Mouse (Mus musculus) heart, embryonic 11.5 days (tissue): ENCODE results near the gene Olfr644. TPM values are rescaled to one million over a fixed set of nuclear protein-coding genes. Genes with fewer than 3 reads are reported as not detected.

ENCODE experiments used
- ATAC-seq: fragments of 200-750 bp; cut with Nextera tagmentation; replicated peaks from 2 replicates; pipeline ENCODE4 v1.8.0; 2017; ENCODE audit warnings: moderate library complexity; ENCODE audit not compliant: insufficient number of reproducible peaks, low FRiP score, low TSS enrichment
- H3K27ac ChIP-seq: fragments of 300-500 bp; sonication (generic); 2 replicates; pipeline ENCODE4 v1.5.1; 2014; ENCODE audit warnings: mild to moderate bottlenecking, low read depth, low read length
- H3K27me3 ChIP-seq: fragments of 300-500 bp; sonication (generic); 2 replicates; pipeline ENCODE4 v1.6.1; 2014; ENCODE audit warnings: mild to moderate bottlenecking, low read length, mixed read lengths; ENCODE audit not compliant: control insufficient read depth, insufficient read depth
- H3K36me3 ChIP-seq: fragments of 300-500 bp; sonication (generic); 2 replicates; pipeline ENCODE4 v1.6.1; 2014; ENCODE audit warnings: mild to moderate bottlenecking, low read length, moderate library complexity, mixed read lengths; ENCODE audit not compliant: control insufficient read depth, insufficient read depth
- H3K4me1 ChIP-seq: fragments of 300-500 bp; sonication (generic); 2 replicates; pipeline ENCODE4 v1.6.1; 2014; ENCODE audit warnings: low read length; ENCODE audit not compliant: control insufficient read depth, insufficient read depth
- H3K4me2 ChIP-seq: fragments of 300-500 bp; sonication (generic); 2 replicates; pipeline ENCODE4 v1.6.1; 2014; ENCODE audit warnings: mild to moderate bottlenecking, moderate library complexity
- H3K4me3 ChIP-seq: fragments of 300-500 bp; sonication (generic); 2 replicates; pipeline ENCODE4 v1.5.1; 2014; ENCODE audit warnings: low read depth, low read length
- H3K9ac ChIP-seq: fragments of 300-500 bp; sonication (generic); 2 replicates; pipeline ENCODE4 v1.6.1; 2014; ENCODE audit warnings: mild to moderate bottlenecking, low read depth, low read length, moderate library complexity
- H3K9me3 ChIP-seq: fragments of 300-500 bp; sonication (generic); replicated peaks from 2 replicates; pipeline ENCODE4 v1.6.1; 2016; ENCODE audit warnings: low read length; ENCODE audit not compliant: control insufficient read depth
- WGBS: fragments of 180-500 bp; shearing (Covaris S2); extraction: QIAGEN DNeasy Blood & Tissue Kit; methylation state at CpG from one replicate; pipeline ENCODE4 v1.1.7; 2014; ENCODE audit not compliant: insufficient replicate concordance; 5-methylcytosine and 5-hydroxymethylcytosine counted together
- polyA plus RNA-seq: library from polyadenylated mRNA; unstranded; fragments of >200 nt; fragmentation: Nextera tagmentation; extraction: Ambion mirVana; gene quantifications from 2 replicates; pipeline ENCODE4 v1.2.1, GENCODE M21; 2014

Olfr644 gene
- polyA plus RNA-seq, 1 experiment from 2014 or later = not detected

DNA sequence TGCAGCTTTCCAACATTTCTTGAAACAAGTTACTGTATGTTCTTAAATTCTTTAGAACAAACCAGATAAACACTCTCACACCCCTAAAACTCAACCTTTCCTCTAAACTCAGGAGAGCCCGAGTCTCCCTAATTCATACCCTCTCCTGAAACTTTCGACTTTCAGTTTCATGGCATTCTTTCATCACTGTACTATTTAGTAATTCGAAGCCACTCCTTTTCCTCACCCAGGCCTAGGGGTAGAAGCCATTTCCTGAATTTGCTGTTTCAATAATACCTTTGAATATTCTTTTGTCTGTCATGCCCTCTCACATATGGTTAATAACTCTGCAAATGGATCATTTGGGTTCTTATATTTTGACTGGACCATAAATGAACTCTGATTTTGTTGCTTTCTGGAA lies 44.7 kb downstream of the Olfr644 start:
- no peak for ATAC-seq
- H3K9me3 ChIP-seq = no peaks in the 10 kb centered on the region
- WGBS = 75% methylated on average over 3 of the region's 3 CpGs
- H3K4me3 ChIP-seq = no peak overlapping the region
- no peaks in the 10 kb centered on the region for H3K27me3 ChIP-seq
- no peaks in the 10 kb centered on the region for H3K36me3 ChIP-seq
- H3K27ac ChIP-seq = no peak overlapping the region
- no peak overlapping the region for H3K4me2 ChIP-seq
- no peak overlapping the region for H3K9ac ChIP-seq
- no peaks in the 10 kb centered on the region for H3K4me1 ChIP-seq

DNA sequence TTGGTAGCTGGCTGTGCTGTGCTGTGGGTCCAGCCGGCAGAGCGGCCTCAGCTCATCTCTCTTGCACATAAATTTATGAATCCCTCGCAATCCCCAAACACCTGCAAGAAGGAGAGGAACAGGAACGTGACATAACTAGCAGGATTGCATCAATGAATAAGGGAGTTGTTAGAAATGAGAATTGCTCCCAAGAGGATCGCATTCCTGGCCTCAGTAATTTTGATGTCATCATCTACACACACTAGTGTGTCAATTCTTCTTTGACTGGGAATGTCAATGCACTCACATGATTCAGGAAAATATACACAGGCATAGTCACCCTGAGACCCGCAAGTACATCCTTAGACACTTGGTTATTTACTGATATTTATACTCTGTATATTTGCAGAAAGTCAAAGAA lies 46.2 kb downstream of the Olfr644 start, which contains the start of gene Olfr640:
Gene Olfr640 (minus strand): TSS at position 101 of the 400 bp plus-strand sequence.
- Histone ChIP-seq H3K4me1 (no peaks in the 10 kb centered on the region), H3K4me2 (no peak within 1 kb of the TSS), H3K4me3 (no peak within 1 kb of the TSS), H3K27me3 (no peaks in the 10 kb centered on the region), H3K36me3 (no peaks in the 10 kb centered on the region), H3K9me3 (no peaks in the 10 kb centered on the region), H3K27ac (no peak within 1 kb of the TSS), H3K9ac (no peak within 1 kb of the TSS)
- ATAC-seq = no peak
- WGBS = 79% methylated on average over 6 of the region's 6 CpGs

DNA sequence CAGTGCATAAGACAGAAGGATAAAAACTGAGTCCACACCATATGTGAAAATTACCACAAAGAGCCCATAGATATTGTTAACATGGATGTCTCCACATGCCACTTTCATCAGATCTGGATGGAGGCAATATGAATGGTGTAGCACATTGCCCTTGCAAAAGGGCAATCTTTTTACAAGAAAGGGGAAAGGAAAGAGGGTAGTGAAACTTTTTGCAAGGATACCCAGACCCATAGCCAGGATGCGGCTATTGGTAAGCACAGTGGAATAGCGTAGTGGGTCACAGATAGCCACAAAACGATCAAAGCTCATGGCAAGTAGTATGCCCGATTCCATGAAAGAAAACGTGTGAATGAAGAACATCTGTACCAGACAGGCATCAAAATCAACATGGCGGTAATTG lies 50.0 kb downstream of the Olfr644 start:
- no peaks in the 10 kb centered on the region for H3K9me3 ChIP-seq
- no peaks in the 10 kb centered on the region for H3K36me3 ChIP-seq
- H3K27ac ChIP-seq = no peak overlapping the region
- no peak for ATAC-seq
- H3K9ac ChIP-seq = no peak overlapping the region
- no peak overlapping the region for H3K4me2 ChIP-seq
- no peaks in the 10 kb centered on the region for H3K27me3 ChIP-seq
- H3K4me3 ChIP-seq = no peak overlapping the region
- no peaks in the 10 kb centered on the region for H3K4me1 ChIP-seq
- 85% methylated on average over 6 of the region's 6 CpGs for whole genome bisulfite sequencing

DNA sequence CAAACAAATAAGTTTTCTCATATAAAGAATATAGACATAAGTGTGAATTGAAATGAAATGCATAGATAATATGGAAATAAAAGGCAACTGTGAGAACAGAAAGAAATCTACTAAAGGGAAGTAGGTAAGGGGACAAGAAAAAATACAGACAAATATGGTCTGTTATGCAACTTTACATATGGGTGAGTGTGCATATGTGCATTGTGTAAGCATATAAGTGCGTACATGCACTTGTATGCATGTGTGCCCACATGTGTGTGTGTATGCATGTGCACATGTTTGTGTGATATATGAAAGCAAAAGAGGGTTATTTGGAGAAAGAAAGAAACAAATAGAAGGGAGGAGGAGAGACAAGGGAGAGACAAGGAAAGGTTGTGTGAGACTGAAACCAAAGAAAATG lies 52.7 kb downstream of the Olfr644 start:
- Histone ChIP-seq H3K9ac (no peak overlapping the region), H3K27ac (no peak overlapping the region), H3K4me3 (no peak overlapping the region), H3K4me1 (no peaks in the 10 kb centered on the region), H3K27me3 (no peaks in the 10 kb centered on the region), H3K36me3 (no peaks in the 10 kb centered on the region), H3K9me3 (no peaks in the 10 kb centered on the region), H3K4me2 (no peak overlapping the region)
- WGBS = 68% methylated on average over 1 of the region's 1 CpGs
- no peak for ATAC-seq

DNA sequence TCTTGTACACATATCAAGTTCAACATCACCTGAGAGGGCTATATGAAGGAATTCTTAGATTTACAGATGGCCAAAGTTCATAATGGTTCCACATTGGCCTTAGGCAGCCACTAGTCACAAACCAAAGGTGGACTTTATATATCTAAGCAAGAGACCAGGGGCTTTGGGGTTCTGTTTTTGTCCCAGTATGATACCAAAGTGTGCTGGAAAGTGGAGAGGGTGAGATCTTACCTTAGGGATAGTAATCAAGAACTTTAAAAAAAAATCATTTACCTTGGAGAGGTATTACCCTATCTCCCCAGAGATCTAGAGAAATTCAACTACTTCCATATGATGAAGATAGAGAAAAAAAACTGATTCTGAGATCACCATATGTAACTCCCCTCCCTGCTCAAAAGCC lies 54.5 kb downstream of the Olfr644 start, which contains the start of gene Olfr639:
Gene Olfr639 (minus strand): TSS at position 101 of the 400 bp plus-strand sequence.
- Histone ChIP-seq H3K4me2 (no peak within 1 kb of the TSS), H3K9ac (no peak within 1 kb of the TSS), H3K4me1 (no peaks in the 10 kb centered on the region), H3K27ac (no peak within 1 kb of the TSS), H3K4me3 (no peak within 1 kb of the TSS), H3K27me3 (no peaks in the 10 kb centered on the region), H3K36me3 (no peaks in the 10 kb centered on the region), H3K9me3 (no peaks in the 10 kb centered on the region)
- no peak for ATAC-seq

Other genes starting within 250 kb of the Olfr644 start
- gene Hbb-bs, start 243.8 kb downstream of the Olfr644 start, polyA plus RNA-seq = 849 and 1,123 TPM in 2 replicates
- gene Hbb-bh2, start 231.3 kb downstream of the Olfr644 start, polyA plus RNA-seq = 0.31 TPM in 1 of 2 replicates, not detected in the other
- gene Hbb-bh1, start 228.7 kb downstream of the Olfr644 start, polyA plus RNA-seq = 7,786 and 8,740 TPM in 2 replicates
- gene Hbb-y, start 218.7 kb downstream of the Olfr644 start, polyA plus RNA-seq = 35,401 and 41,924 TPM in 2 replicates
- not detected in 2 replicates for gene Olfr66, start 185.6 kb downstream of the Olfr644 start, polyA plus RNA-seq
- gene Olfr64, start 177.4 kb downstream of the Olfr644 start, polyA plus RNA-seq = not detected in 2 replicates
- gene Olfr65, start 168.4 kb downstream of the Olfr644 start, polyA plus RNA-seq = not detected in 2 replicates
- not detected in 2 replicates for gene Olfr631, start 143.0 kb downstream of the Olfr644 start, polyA plus RNA-seq
- gene Olfr632, start 137.5 kb downstream of the Olfr644 start, polyA plus RNA-seq = 0.07 and 0.11 TPM in 2 replicates
- not detected in 2 replicates for gene Olfr633, start 127.4 kb downstream of the Olfr644 start, polyA plus RNA-seq
- not detected in 2 replicates for gene Olfr635, start 100.7 kb downstream of the Olfr644 start, polyA plus RNA-seq
- not detected in 2 replicates for gene Olfr638, start 73.1 kb downstream of the Olfr644 start, polyA plus RNA-seq
- gene Olfr639, start 54.6 kb downstream of the Olfr644 start, polyA plus RNA-seq = 0.03 TPM in 1 of 2 replicates, not detected in the other
- gene Olfr640, start 46.3 kb downstream of the Olfr644 start, polyA plus RNA-seq = not detected in 2 replicates
- gene Olfr641, start 36.4 kb downstream of the Olfr644 start, polyA plus RNA-seq = not detected in 2 replicates
- gene Olfr642, start 19.2 kb downstream of the Olfr644 start, polyA plus RNA-seq = not detected in 2 replicates
- gene 4930516K23Rik, start 10.4 kb downstream of the Olfr644 start, polyA plus RNA-seq = not detected in 2 replicates
- gene Olfr645, start 13.6 kb upstream of the Olfr644 start, polyA plus RNA-seq = not detected in 2 replicates
- gene Olfr646, start 33.0 kb upstream of the Olfr644 start, polyA plus RNA-seq = not detected in 2 replicates
- not detected in 2 replicates for gene Ubqln5, start 58.0 kb upstream of the Olfr644 start, polyA plus RNA-seq
- gene Olfr643, start 65.5 kb upstream of the Olfr644 start, polyA plus RNA-seq = not detected in 2 replicates
- gene Ubqln3, start 71.4 kb upstream of the Olfr644 start, polyA plus RNA-seq = not detected in 2 replicates
- not detected in 2 replicates for gene Ubqlnl, start 78.7 kb upstream of the Olfr644 start, polyA plus RNA-seq
- not detected in 2 replicates for gene Olfm5, start 93.0 kb upstream of the Olfr644 start, polyA plus RNA-seq
- 0.24 and 0.30 TPM in 2 replicates for gene Olfr648, start 111.5 kb upstream of the Olfr644 start, polyA plus RNA-seq
- not detected in 2 replicates for gene Olfr649, start 124.1 kb upstream of the Olfr644 start, polyA plus RNA-seq
- gene Trim6, start 146.9 kb upstream of the Olfr644 start, polyA plus RNA-seq = 9.8 and 9.9 TPM in 2 replicates
- gene Trim34a, start 172.6 kb upstream of the Olfr644 start, polyA plus RNA-seq = 2.2 and 2.9 TPM in 2 replicates
- 0.42 and 0.57 TPM in 2 replicates for gene Trim5, start 216.2 kb upstream of the Olfr644 start, polyA plus RNA-seq
- gene Trim12a, start 243.6 kb upstream of the Olfr644 start, polyA plus RNA-seq = 9.3 and 10.6 TPM in 2 replicates